Mouse (Mus musculus) limb, embryonic 13.5 days (tissue): ENCODE data around the gene Col6a5. TPM values are rescaled to one million over a fixed set of nuclear protein-coding genes. Genes with fewer than 3 reads are reported as not detected.
"Not testable (repeated sequence)": the region's sequence is repeated elsewhere in the genome, so short reads cannot be mapped to it uniquely, and the experiment has no call there.

Experiments used
- ATAC-seq: fragments of 200-750 bp; cut with Nextera tagmentation; 2 replicates; pipeline ENCODE4 v1.8.0; 2017; ENCODE audit warnings: low read depth, moderate number of reproducible peaks, moderate TSS enrichment; ENCODE audit not compliant: low FRiP score
- H3K27ac ChIP-seq: fragments of 300-500 bp; sonication (generic); 2 replicates; pipeline ENCODE4 v1.5.1; 2015; ENCODE audit warnings: inconsistent platforms, mild to moderate bottlenecking, moderate library complexity
- H3K27me3 ChIP-seq: fragments of 300-500 bp; sonication (generic); 2 replicates; pipeline ENCODE4 v1.6.1; 2015; ENCODE audit warnings: mild to moderate bottlenecking, inconsistent platforms
- H3K36me3 ChIP-seq: fragments of 300-500 bp; sonication (generic); 2 replicates; pipeline ENCODE4 v1.6.1; 2015; ENCODE audit warnings: inconsistent platforms, mild to moderate bottlenecking, moderate library complexity
- H3K4me1 ChIP-seq: fragments of 300-500 bp; sonication (generic); 2 replicates; pipeline ENCODE4 v1.6.1; 2015; ENCODE audit warnings: inconsistent platforms
- H3K4me2 ChIP-seq: fragments of 300-500 bp; sonication (generic); replicated peaks from 2 replicates; pipeline ENCODE4 v1.6.1; 2015; ENCODE audit warnings: inconsistent platforms, mild to moderate bottlenecking, moderate library complexity
- H3K4me3 ChIP-seq: fragments of 300-500 bp; sonication (generic); 2 replicates; pipeline ENCODE4 v1.5.1; 2015; ENCODE audit warnings: moderate library complexity, mild to moderate bottlenecking, inconsistent platforms
- H3K9ac ChIP-seq: fragments of 300-500 bp; sonication (generic); 2 replicates; pipeline ENCODE4 v1.6.1; 2015; ENCODE audit warnings: mild to moderate bottlenecking, inconsistent platforms
- H3K9me3 ChIP-seq: fragments of 300-500 bp; sonication (generic); 2 replicates; pipeline ENCODE4 v1.6.1; 2016; ENCODE audit warnings: inconsistent platforms
- WGBS: fragments of 180-500 bp; shearing (Covaris S2); methylation state at CpG from one replicate; pipeline ENCODE4 v1.1.7; 2015; 5-methylcytosine and 5-hydroxymethylcytosine counted together
- polyA plus RNA-seq: library from polyadenylated mRNA; unstranded; fragments of >200 nt; fragmentation: Nextera tagmentation; extraction: Ambion mirVana; gene quantifications from 2 replicates; pipeline ENCODE4 v1.2.1, GENCODE M21; 2015

Gene Col6a5
- polyA plus RNA-seq, 1 experiment from 2014 or later, result 0.52 TPM

- Histone ChIP-seq H3K4me3 (no peak overlapping the region), H3K4me2 (no peak overlapping the region), H3K36me3 (no peaks in the 10 kb centered on the region), H3K9me3 (no peaks in the 10 kb centered on the region), H3K27ac (no peak overlapping the region), H3K9ac (no peak overlapping the region), H3K27me3 (no peaks in the 10 kb centered on the region), H3K4me1 (no peaks in the 10 kb centered on the region)
- ATAC-seq, result no peak
- 89% methylated on average over 5 of the region's 5 CpGs for WGBS
These were observed 113.2 kb downstream of the Col6a5 start for GRCm38 (mm10) chr9:105847261-105847660.

GRCm38 (mm10) chr9:105841386-105841785 is 119.1 kb downstream of the Col6a5 start:
- not testable (repeated sequence) for H3K4me3 ChIP-seq, H3K4me1 ChIP-seq, H3K9ac ChIP-seq, H3K36me3 ChIP-seq, ATAC-seq, H3K4me2 ChIP-seq, H3K9me3 ChIP-seq, H3K27me3 ChIP-seq, H3K27ac ChIP-seq
- 39% methylated on average over 5 of the region's 5 CpGs for WGBS

GRCm38 (mm10) chr9:105839147-105839515 is 121.3 kb downstream of the Col6a5 start:
- Histone ChIP-seq H3K27ac (no peak overlapping the region), H3K9me3 (no peaks in the 10 kb centered on the region), H3K27me3 (no peaks in the 10 kb centered on the region), H3K4me2 (no peak overlapping the region), H3K9ac (no peak overlapping the region), H3K4me1 (peaks cover 16% of the 10 kb centered on the region), H3K4me3 (no peak overlapping the region), H3K36me3 (no peaks in the 10 kb centered on the region)
- WGBS, result 87% methylated on average over 5 of the region's 5 CpGs
- no peak for ATAC-seq

GRCm38 (mm10) chr9:105838396-105839146 is 121.9 kb downstream of the Col6a5 start:
- WGBS, result 88% methylated on average over 4 of the region's 4 CpGs
- H3K27ac ChIP-seq, result no peak overlapping the region
- no peak overlapping the region for H3K4me3 ChIP-seq
- no peaks in the 10 kb centered on the region for H3K36me3 ChIP-seq
- H3K27me3 ChIP-seq, result no peaks in the 10 kb centered on the region
- H3K9ac ChIP-seq, result no peak overlapping the region
- H3K4me2 ChIP-seq, result no peak overlapping the region
- H3K4me1 ChIP-seq, result peaks cover 17% of the 10 kb centered on the region
- ATAC-seq, result no peak
- H3K9me3 ChIP-seq, result no peaks in the 10 kb centered on the region

DNA sequence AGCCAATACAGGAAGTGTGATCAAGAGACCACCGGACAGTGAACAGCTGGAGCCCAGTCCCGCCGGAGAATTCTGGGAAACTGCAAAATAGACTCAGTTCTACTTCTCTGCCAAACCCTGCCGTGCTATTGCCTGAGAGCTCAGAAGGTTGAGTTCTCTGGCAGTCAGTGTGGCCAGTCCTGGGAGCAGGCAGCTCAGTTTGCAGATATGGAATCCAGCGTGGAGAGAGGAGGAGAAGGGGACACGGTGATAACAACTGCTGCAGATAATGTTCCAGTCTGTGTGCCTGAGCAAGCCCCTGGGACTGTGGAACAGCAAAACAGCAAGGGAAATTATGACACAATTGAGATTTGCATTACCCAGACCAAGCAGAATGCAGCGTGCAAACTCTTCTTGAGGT is 124.9 kb downstream of the Col6a5 start:
- H3K27me3 ChIP-seq, result no peaks in the 10 kb centered on the region

DNA sequence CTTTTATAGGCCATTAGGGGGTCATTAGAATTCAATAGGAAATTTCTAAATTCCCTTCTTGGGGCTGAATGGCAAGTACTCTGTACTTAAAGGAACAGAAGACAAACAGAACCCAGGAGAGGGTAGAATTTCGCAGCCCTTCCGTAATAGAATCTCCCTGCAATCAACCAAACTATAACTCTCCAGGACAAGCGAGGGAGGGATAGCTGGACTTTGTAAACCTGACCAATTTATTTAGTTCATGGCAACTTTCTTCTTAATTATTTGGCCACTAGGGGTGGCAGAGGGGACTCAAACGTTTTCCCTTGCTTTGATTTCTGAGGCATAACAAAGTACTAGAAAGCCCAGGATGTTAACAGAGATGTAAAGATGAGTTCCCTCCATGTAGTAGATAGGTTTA is 125.6 kb downstream of the Col6a5 start:
- WGBS, result 21% methylated on average over 4 of the region's 4 CpGs
- H3K27ac ChIP-seq, result no peak overlapping the region

More for the DNA sequence above, 124.9 kb downstream of the Col6a5 start:
- Histone ChIP-seq H3K4me3 (no peak overlapping the region), H3K27ac (0 out of 2 replicates have a peak overlapping the region, but pooled peaks have one; percentile 33), H3K9ac (no peak overlapping the region), H3K36me3 (no peaks in the 10 kb centered on the region), H3K4me1 (peaks cover 17% of the 10 kb centered on the region), H3K9me3 (no peaks in the 10 kb centered on the region), H3K4me2 (no peak overlapping the region)
- WGBS, result 63% methylated on average over 7 of the region's 7 CpGs
- ATAC-seq, result 0 out of 2 replicates have a peak, but pooled peaks have one; percentile 50

GRCm38 (mm10) chr9:105831291-105831690 is 129.2 kb downstream of the Col6a5 start:
- no peak overlapping the region for H3K4me2 ChIP-seq
- H3K4me3 ChIP-seq, result no peak overlapping the region
- no peak for ATAC-seq
- peaks cover 19% of the 10 kb centered on the region for H3K27me3 ChIP-seq
- no peaks in the 10 kb centered on the region for H3K9me3 ChIP-seq
- no peak overlapping the region for H3K27ac ChIP-seq
- H3K36me3 ChIP-seq, result no peaks in the 10 kb centered on the region
- peaks cover 29% of the 10 kb centered on the region for H3K4me1 ChIP-seq
- no peak overlapping the region for H3K9ac ChIP-seq
- 84% methylated on average over 9 of the region's 9 CpGs for WGBS

More for the DNA sequence above, 125.6 kb downstream of the Col6a5 start:
- no peaks in the 10 kb centered on the region for H3K9me3 ChIP-seq
- peaks cover 3% of the 10 kb centered on the region; the same call in 1 of the 2 replicates for H3K27me3 ChIP-seq
- peak; percentile 57; the same call in 1 of the 2 replicates for ATAC-seq
- peaks cover 17% of the 10 kb centered on the region for H3K4me1 ChIP-seq
- H3K9ac ChIP-seq, result no peak overlapping the region
- H3K4me2 ChIP-seq, result no peak overlapping the region
- H3K36me3 ChIP-seq, result no peaks in the 10 kb centered on the region
- no peak overlapping the region for H3K4me3 ChIP-seq

- Histone ChIP-seq H3K9ac (peak within 1 kb of the TSS; percentile 31; the same call in 1 of the 2 replicates), H3K27me3 (peaks cover 20% of the 10 kb centered on the region), H3K27ac (no peak within 1 kb of the TSS; the same call in 1 of the 2 replicates), H3K4me3 (peak within 1 kb of the TSS; percentile 31), H3K9me3 (no peaks in the 10 kb centered on the region), H3K4me1 (peaks cover 12% of the 10 kb centered on the region), H3K36me3 (no peaks in the 10 kb centered on the region), H3K4me2 (peak within 1 kb of the TSS; percentile 62)
- WGBS, result 10% methylated on average over 19 of the region's 20 CpGs
- ATAC-seq, result peak; percentile 40
These were observed 132.6 kb downstream of the Col6a5 start, which contains the start of gene Col6a6 for GRCm38 (mm10) chr9:105827791-105828385. Gene Col6a6 (minus strand): TSS chr9:105828160.

DNA sequence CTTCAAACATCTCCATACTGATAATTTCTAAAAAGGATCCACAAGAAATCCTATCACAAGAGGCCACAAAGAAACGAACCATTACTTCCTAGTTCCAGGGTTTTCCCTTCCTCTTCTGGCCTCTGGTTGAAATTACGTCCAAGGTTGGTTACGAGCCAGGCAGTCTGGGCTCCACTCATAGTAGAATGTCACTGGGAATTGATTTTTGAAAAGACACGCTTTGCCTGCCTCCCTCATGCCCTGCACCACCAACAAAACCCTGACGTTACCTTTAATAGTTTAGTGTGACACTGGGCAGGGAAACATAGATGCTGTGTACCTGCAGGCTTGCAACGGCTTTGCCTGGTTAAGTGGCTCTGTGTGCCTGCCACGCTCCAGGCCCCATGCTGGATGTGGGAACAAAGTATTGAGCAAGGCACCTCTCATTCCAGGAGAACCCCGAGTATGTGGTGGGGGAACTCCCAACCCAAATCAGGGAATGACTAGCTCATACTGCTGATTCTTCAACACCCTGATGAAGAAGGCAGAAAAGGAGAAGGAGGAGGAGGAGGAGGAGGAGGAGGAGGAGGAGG is 133.3 kb downstream of the Col6a5 start:
- no peak overlapping the region; the same call in 1 of the 2 replicates for H3K27ac ChIP-seq
- 55% methylated on average over 8 of the region's 8 CpGs for WGBS
- H3K27me3 ChIP-seq, result peaks cover 20% of the 10 kb centered on the region
- H3K4me1 ChIP-seq, result peaks cover 12% of the 10 kb centered on the region
- ATAC-seq, result no peak
- H3K9me3 ChIP-seq, result no peaks in the 10 kb centered on the region
- no peak overlapping the region for H3K9ac ChIP-seq
- no peak overlapping the region for H3K4me3 ChIP-seq
- H3K4me2 ChIP-seq, result no peak overlapping the region
- H3K36me3 ChIP-seq, result no peaks in the 10 kb centered on the region

DNA sequence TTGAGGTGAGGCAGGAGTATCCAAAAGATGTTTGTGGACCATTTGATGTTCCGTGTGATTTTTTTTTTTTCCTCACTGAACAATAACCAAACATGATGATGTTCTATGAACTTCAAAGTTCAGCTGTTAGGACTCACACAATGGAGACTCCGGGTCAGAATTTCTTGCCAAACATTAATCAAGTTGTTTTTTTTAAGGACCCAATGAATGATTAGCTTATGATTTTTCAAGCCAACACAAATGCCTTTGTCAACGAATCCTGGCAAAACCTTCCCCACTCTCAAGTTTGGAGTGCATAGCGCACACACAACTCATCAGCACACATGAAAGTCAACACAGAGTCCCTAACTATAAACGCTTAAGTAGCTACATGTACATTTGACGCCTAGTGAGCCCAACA is 139.7 kb downstream of the Col6a5 start:
- Histone ChIP-seq H3K27ac (no peak overlapping the region), H3K4me2 (no peak overlapping the region), H3K27me3 (no peaks in the 10 kb centered on the region), H3K4me1 (no peaks in the 10 kb centered on the region), H3K9ac (no peak overlapping the region), H3K4me3 (no peak overlapping the region), H3K36me3 (no peaks in the 10 kb centered on the region), H3K9me3 (no peaks in the 10 kb centered on the region)
- 90% methylated on average over 6 of the region's 6 CpGs for WGBS
- ATAC-seq, result no peak

DNA sequence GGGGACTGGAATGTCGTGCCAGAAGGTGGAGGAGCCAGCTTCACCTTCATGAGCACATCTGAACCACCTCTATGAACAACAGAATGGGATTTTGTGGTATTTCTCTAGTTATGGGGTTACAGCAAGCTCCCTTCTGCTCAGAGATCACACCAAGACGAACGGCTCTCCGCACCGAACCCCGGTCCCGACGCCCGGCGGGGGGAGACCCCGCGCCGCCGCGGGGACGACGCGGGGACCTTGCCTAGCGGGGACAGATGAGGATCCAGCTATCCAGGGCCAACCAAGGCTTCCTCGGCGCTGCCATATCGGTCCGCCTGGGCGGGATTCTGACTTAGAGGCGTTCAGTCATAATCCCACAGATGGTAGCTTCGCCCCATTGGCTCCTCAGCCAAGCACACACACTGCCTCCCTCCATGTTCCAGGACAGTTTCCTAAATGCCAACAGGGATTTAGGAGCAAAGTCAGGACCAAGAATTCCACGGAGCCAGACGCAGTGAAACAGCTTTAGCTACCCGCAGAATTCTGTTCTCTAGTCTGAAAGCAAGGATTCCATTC is 141.2 kb downstream of the Col6a5 start:
- ATAC-seq, result no peak
- Histone ChIP-seq H3K36me3 (no peaks in the 10 kb centered on the region), H3K27me3 (no peaks in the 10 kb centered on the region), H3K4me1 (no peaks in the 10 kb centered on the region), H3K9ac (no peak overlapping the region), H3K9me3 (no peaks in the 10 kb centered on the region), H3K4me3 (no peak overlapping the region), H3K27ac (no peak overlapping the region), H3K4me2 (no peak overlapping the region)
- 73% methylated on average over 29 of the region's 29 CpGs for WGBS

DNA sequence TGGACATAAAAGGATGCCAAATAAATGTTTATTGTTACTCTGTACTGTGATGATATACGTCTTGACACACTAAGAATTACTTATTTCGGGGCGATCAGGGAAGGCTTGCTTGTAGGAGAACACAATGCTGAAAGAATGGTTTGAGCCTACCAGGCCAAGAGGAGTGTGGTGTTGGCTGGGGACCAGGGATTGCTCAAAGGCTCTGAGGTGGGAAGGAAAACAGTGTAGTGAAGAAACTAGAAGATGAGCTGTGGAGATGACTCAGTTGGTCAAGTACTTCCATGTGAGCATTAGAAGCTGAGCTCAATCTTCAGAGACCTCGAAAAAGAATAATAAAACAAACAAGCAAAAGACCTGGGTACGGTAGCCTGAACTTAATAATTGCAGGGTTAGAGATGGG is 146.0 kb downstream of the Col6a5 start:
- no peak overlapping the region for H3K27ac ChIP-seq
- H3K4me1 ChIP-seq, result peaks cover 12% of the 10 kb centered on the region; the same call in 1 of the 2 replicates
- no peaks in the 10 kb centered on the region for H3K36me3 ChIP-seq
- H3K4me3 ChIP-seq, result no peak overlapping the region
- no peak overlapping the region for H3K4me2 ChIP-seq
- ATAC-seq, result no peak
- H3K9ac ChIP-seq, result no peak overlapping the region
- WGBS, result 84% methylated on average over 5 of the region's 5 CpGs
- no peaks in the 10 kb centered on the region for H3K27me3 ChIP-seq
- no peaks in the 10 kb centered on the region for H3K9me3 ChIP-seq
